Mouse (Mus musculus): Measurements from ENCODE around the gene Cgref1. TPM values are rescaled to one million over a fixed set of nuclear protein-coding genes. Genes with fewer than 3 reads are reported as not detected.
A peak's percentile ranks its signal among the peaks of the same experiment; 100 is the strongest.

The Cgref1 gene
- polyA plus RNA-seq, 1 experiment from 2014 or later, result 3.7 TPM

- 63% methylated on average over 5 of the region's 5 CpGs for WGBS
These were observed 3.2 kb upstream of the Cgref1 start for GRCm38 (mm10) chr5:30948620-30949019.

GRCm38 (mm10) chr5:30944344-30944743 is 1.0 kb downstream of the Cgref1 start:
- Histone ChIP-seq H3K4me1 (ENCODE audit: control insufficient read depth, insufficient read depth, low read length) (no peaks in the 10 kb centered on the region), H3K9ac (replicated peaks; ENCODE audit: low read length) (no peak overlapping the region), H3K27me3 (ENCODE audit: control insufficient read depth, insufficient read depth, low read length) (peaks cover 3% of the 10 kb centered on the region), H3K4me2 (ENCODE audit: low read depth, low read length) (no peak overlapping the region; the same call in 1 of the 2 replicates), H3K27ac (replicated peaks; ENCODE audit: low read depth, low read length) (no peak overlapping the region), H3K9me3 (replicated peaks; ENCODE audit: control insufficient read depth, low read length) (no peaks in the 10 kb centered on the region), H3K4me3 (ENCODE audit: low read depth, low read length) (no peak overlapping the region), H3K36me3 (replicated peaks; ENCODE audit: control insufficient read depth, insufficient read depth, low read depth, low read length) (no peaks in the 10 kb centered on the region)
- 89% methylated on average over 6 of the region's 6 CpGs for WGBS
- ATAC-seq (replicated peaks; ENCODE audit: insufficient number of reproducible peaks, low FRiP score, low TSS enrichment, low read depth) (no peak), DNase-seq (ENCODE audit: low spot score) (no peak)

More at GRCm38 (mm10) chr5:30948620-30949019, 3.2 kb upstream of the Cgref1 start:
- Histone ChIP-seq H3K36me3 (replicated peaks; ENCODE audit: control insufficient read depth, insufficient read depth, low read depth, low read length) (0 out of 2 replicates have a peak, but pooled peaks cover 3% of the 10 kb centered on the region), H3K27me3 (ENCODE audit: control insufficient read depth, insufficient read depth, low read length) (peaks cover 3% of the 10 kb centered on the region), H3K9me3 (replicated peaks; ENCODE audit: control insufficient read depth, low read length) (no peaks in the 10 kb centered on the region), H3K27ac (replicated peaks; ENCODE audit: low read depth, low read length) (no peak overlapping the region), H3K4me1 (ENCODE audit: control insufficient read depth, insufficient read depth, low read length) (no peaks in the 10 kb centered on the region), H3K4me2 (ENCODE audit: low read depth, low read length) (no peak overlapping the region), H3K9ac (replicated peaks; ENCODE audit: low read length) (peak overlapping the region; percentile 19; the same call in 1 of the 2 replicates), H3K4me3 (ENCODE audit: low read depth, low read length) (no peak overlapping the region)
- ATAC-seq (replicated peaks; ENCODE audit: insufficient number of reproducible peaks, low FRiP score, low TSS enrichment, low read depth) (no peak), DNase-seq (ENCODE audit: low spot score) (no peak)

GRCm38 (mm10) chr5:30943004-30943403 is 2.4 kb downstream of the Cgref1 start:
- Histone ChIP-seq H3K9ac (replicated peaks; ENCODE audit: low read length) (no peak overlapping the region), H3K4me1 (ENCODE audit: control insufficient read depth, insufficient read depth, low read length) (no peaks in the 10 kb centered on the region), H3K4me3 (ENCODE audit: low read depth, low read length) (no peak overlapping the region), H3K36me3 (replicated peaks; ENCODE audit: control insufficient read depth, insufficient read depth, low read depth, low read length) (no peaks in the 10 kb centered on the region), H3K27ac (replicated peaks; ENCODE audit: low read depth, low read length) (no peak overlapping the region), H3K9me3 (replicated peaks; ENCODE audit: control insufficient read depth, low read length) (no peaks in the 10 kb centered on the region), H3K27me3 (ENCODE audit: control insufficient read depth, insufficient read depth, low read length) (peaks cover 3% of the 10 kb centered on the region; the same call in 1 of the 2 replicates), H3K4me2 (ENCODE audit: low read depth, low read length) (no peak overlapping the region)
- no peak for ATAC-seq (replicated peaks; ENCODE audit: insufficient number of reproducible peaks, low FRiP score, low TSS enrichment, low read depth)
- 88% methylated on average over 2 of the region's 2 CpGs for WGBS
- DNase-seq (ENCODE audit: low spot score), result no peak

GRCm38 (mm10) chr5:30934725-30935461 is 10.5 kb downstream of the Cgref1 start:
- no peak overlapping the region for H3K27ac ChIP-seq (replicated peaks; ENCODE audit: low read depth, low read length)
- no peaks in the 10 kb centered on the region for H3K27me3 ChIP-seq (ENCODE audit: control insufficient read depth, insufficient read depth, low read length)
- no peak overlapping the region for H3K4me2 ChIP-seq (ENCODE audit: low read depth, low read length)
- H3K9me3 ChIP-seq (replicated peaks; ENCODE audit: control insufficient read depth, low read length), result no peaks in the 10 kb centered on the region
- no peak for DNase-seq (ENCODE audit: low spot score)
- no peak overlapping the region for H3K9ac ChIP-seq (replicated peaks; ENCODE audit: low read length)
- no peaks in the 10 kb centered on the region for H3K36me3 ChIP-seq (replicated peaks; ENCODE audit: control insufficient read depth, insufficient read depth, low read depth, low read length)
- H3K4me1 ChIP-seq (ENCODE audit: control insufficient read depth, insufficient read depth, low read length), result no peaks in the 10 kb centered on the region
- ATAC-seq (replicated peaks; ENCODE audit: insufficient number of reproducible peaks, low FRiP score, low TSS enrichment, low read depth), result no peak
- WGBS, result 89% methylated on average over 5 of the region's 5 CpGs
- no peak overlapping the region for H3K4me3 ChIP-seq (ENCODE audit: low read depth, low read length)

- H3K4me2 ChIP-seq (ENCODE audit: low read depth, low read length), result no peak overlapping the region
- ATAC-seq (replicated peaks; ENCODE audit: insufficient number of reproducible peaks, low FRiP score, low TSS enrichment, low read depth), result no peak
- H3K27ac ChIP-seq (replicated peaks; ENCODE audit: low read depth, low read length), result no peak overlapping the region
- WGBS, result 63% methylated on average over 5 of the region's 5 CpGs
- H3K9me3 ChIP-seq (replicated peaks; ENCODE audit: control insufficient read depth, low read length), result no peaks in the 10 kb centered on the region
- H3K27me3 ChIP-seq (ENCODE audit: control insufficient read depth, insufficient read depth, low read length), result no peaks in the 10 kb centered on the region
- H3K4me1 ChIP-seq (ENCODE audit: control insufficient read depth, insufficient read depth, low read length), result no peaks in the 10 kb centered on the region
- H3K9ac ChIP-seq (replicated peaks; ENCODE audit: low read length), result no peak overlapping the region
- no peak for DNase-seq (ENCODE audit: low spot score)
- no peak overlapping the region for H3K4me3 ChIP-seq (ENCODE audit: low read depth, low read length)
- no peaks in the 10 kb centered on the region for H3K36me3 ChIP-seq (replicated peaks; ENCODE audit: control insufficient read depth, insufficient read depth, low read depth, low read length)
These were observed 11.7 kb downstream of the Cgref1 start for GRCm38 (mm10) chr5:30933705-30934104.

- H3K36me3 ChIP-seq (replicated peaks; ENCODE audit: control insufficient read depth, insufficient read depth, low read depth, low read length), result no peaks in the 10 kb centered on the region
- H3K9me3 ChIP-seq (replicated peaks; ENCODE audit: control insufficient read depth, low read length), result no peaks in the 10 kb centered on the region
- no peak for ATAC-seq (replicated peaks; ENCODE audit: insufficient number of reproducible peaks, low FRiP score, low TSS enrichment, low read depth)
- no peak overlapping the region for H3K9ac ChIP-seq (replicated peaks; ENCODE audit: low read length)
- no peak overlapping the region for H3K27ac ChIP-seq (replicated peaks; ENCODE audit: low read depth, low read length)
- DNase-seq (ENCODE audit: low spot score), result no peak
- H3K4me2 ChIP-seq (ENCODE audit: low read depth, low read length), result no peak overlapping the region
- H3K4me3 ChIP-seq (ENCODE audit: low read depth, low read length), result no peak overlapping the region
- H3K4me1 ChIP-seq (ENCODE audit: control insufficient read depth, insufficient read depth, low read length), result no peaks in the 10 kb centered on the region
- WGBS, result 88% methylated on average over 4 of the region's 4 CpGs
- H3K27me3 ChIP-seq (ENCODE audit: control insufficient read depth, insufficient read depth, low read length), result no peaks in the 10 kb centered on the region
These were observed 14.0 kb downstream of the Cgref1 start for GRCm38 (mm10) chr5:30931378-30931777.

GRCm38 (mm10) chr5:30930846-30931245 is 14.5 kb downstream of the Cgref1 start:
- ATAC-seq (replicated peaks; ENCODE audit: insufficient number of reproducible peaks, low FRiP score, low TSS enrichment, low read depth) (no peak), DNase-seq (ENCODE audit: low spot score) (no peak)
- no peaks in the 10 kb centered on the region for H3K4me1 ChIP-seq (ENCODE audit: control insufficient read depth, insufficient read depth, low read length)
- WGBS, result 87% methylated on average over 6 of the region's 6 CpGs
- no peak overlapping the region for H3K27ac ChIP-seq (replicated peaks; ENCODE audit: low read depth, low read length)
- no peak overlapping the region for H3K4me3 ChIP-seq (ENCODE audit: low read depth, low read length)
- H3K36me3 ChIP-seq (replicated peaks; ENCODE audit: control insufficient read depth, insufficient read depth, low read depth, low read length), result no peaks in the 10 kb centered on the region
- no peaks in the 10 kb centered on the region for H3K9me3 ChIP-seq (replicated peaks; ENCODE audit: control insufficient read depth, low read length)
- H3K27me3 ChIP-seq (ENCODE audit: control insufficient read depth, insufficient read depth, low read length), result no peaks in the 10 kb centered on the region
- H3K9ac ChIP-seq (replicated peaks; ENCODE audit: low read length), result no peak overlapping the region
- no peak overlapping the region for H3K4me2 ChIP-seq (ENCODE audit: low read depth, low read length)

GRCm38 (mm10) chr5:30930121-30930520 is 15.3 kb downstream of the Cgref1 start:
- Histone ChIP-seq H3K36me3 (replicated peaks; ENCODE audit: control insufficient read depth, insufficient read depth, low read depth, low read length) (no peaks in the 10 kb centered on the region), H3K4me1 (ENCODE audit: control insufficient read depth, insufficient read depth, low read length) (no peaks in the 10 kb centered on the region), H3K9ac (replicated peaks; ENCODE audit: low read length) (no peak overlapping the region), H3K4me2 (ENCODE audit: low read depth, low read length) (no peak overlapping the region), H3K27ac (replicated peaks; ENCODE audit: low read depth, low read length) (no peak overlapping the region), H3K9me3 (replicated peaks; ENCODE audit: control insufficient read depth, low read length) (no peaks in the 10 kb centered on the region), H3K27me3 (ENCODE audit: control insufficient read depth, insufficient read depth, low read length) (no peaks in the 10 kb centered on the region), H3K4me3 (ENCODE audit: low read depth, low read length) (no peak overlapping the region)
- WGBS, result 41% methylated on average over 4 of the region's 4 CpGs
- ATAC-seq (replicated peaks; ENCODE audit: insufficient number of reproducible peaks, low FRiP score, low TSS enrichment, low read depth) (no peak), DNase-seq (ENCODE audit: low spot score) (peak; percentile 80)
